Mouse (Mus musculus): ENCODE data around the gene Aco2. TPM values are rescaled to one million over a fixed set of nuclear protein-coding genes. Genes with fewer than 3 reads are reported as not detected.

The Aco2 gene
- total RNA-seq, 2 experiments from 2014 or later = 442 to 446 TPM

GRCm38 (mm10) chr15:81849104-81849503 is 23.0 kb upstream of the Aco2 start:
- Histone ChIP-seq H3K27ac (0 out of 2 replicates have a peak overlapping the region, but pooled peaks have one; percentile 7), H3K4me3 (no peak overlapping the region)
- no peak for DNase-seq (ENCODE audit: low spot score in 2 of 2)
- TF ChIP-seq CTCF (conservative IDR thresholded peaks at IDR 0.05) = no peak

- TF ChIP-seq CTCF (conservative IDR thresholded peaks at IDR 0.05) = no peak
- DNase-seq (ENCODE audit: low spot score in 2 of 2) = no peak
- Histone ChIP-seq H3K4me3 (no peak overlapping the region), H3K27ac (0 out of 2 replicates have a peak overlapping the region, but pooled peaks have one; percentile 23)
Measured at GRCm38 (mm10) chr15:81850718-81851117, 21.4 kb upstream of the Aco2 start.

DNA sequence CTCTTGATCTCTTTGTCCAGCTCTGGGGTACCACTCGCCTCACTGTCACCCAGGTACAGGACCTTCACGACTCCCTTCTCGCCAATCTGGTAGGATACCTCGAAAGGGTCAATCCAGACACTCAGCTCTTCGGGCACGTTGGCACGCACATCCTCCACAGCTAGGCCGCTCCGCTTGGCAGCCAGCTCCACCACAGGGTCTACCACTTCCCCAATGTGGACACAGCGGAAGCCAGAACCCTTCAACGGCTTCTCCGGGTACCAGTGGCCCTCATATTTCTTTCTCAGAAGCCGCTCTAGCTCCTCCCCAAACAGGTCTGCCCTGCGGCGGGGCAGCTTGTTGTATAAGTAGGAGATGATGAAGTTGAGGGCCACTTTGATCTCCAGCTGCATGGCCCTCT is 20.7 kb upstream of the Aco2 start:
- Histone ChIP-seq H3K27ac (no peak overlapping the region), H3K4me3 (no peak overlapping the region)
- no peak for DNase-seq (ENCODE audit: low spot score in 2 of 2)
- TF ChIP-seq CTCF (conservative IDR thresholded peaks at IDR 0.05) = no peak

DNA sequence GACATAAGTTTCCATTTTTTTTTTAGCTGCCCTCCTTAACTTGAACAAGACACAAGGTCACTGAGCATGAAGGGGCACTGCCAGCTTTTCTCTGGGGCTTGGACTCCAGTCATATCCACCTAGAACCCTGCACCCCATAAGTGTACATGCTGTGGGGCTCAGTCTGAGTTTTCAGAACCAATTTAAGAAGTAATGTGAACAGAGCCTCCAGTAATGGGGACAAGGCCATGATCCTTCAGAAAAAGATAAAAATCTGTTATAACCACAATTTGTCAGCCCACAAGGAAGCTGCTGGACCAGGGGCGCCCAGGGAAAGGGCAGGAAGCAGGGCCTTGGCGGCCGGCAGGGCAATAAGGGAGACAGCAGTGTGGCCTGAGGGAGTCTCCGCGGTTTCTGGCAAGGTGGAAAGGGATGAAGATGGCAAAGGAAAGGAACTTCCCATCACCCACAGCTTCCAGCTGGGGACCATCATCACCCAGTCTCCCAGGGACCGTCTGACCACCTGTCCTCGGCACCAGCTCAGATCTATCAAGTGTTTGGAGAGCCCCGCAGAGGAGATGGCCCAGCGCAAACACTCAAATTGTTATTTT is 19.6 kb upstream of the Aco2 start:
- no peak for TF ChIP-seq CTCF (conservative IDR thresholded peaks at IDR 0.05)
- Histone ChIP-seq H3K4me3 (no peak overlapping the region), H3K27ac (no peak overlapping the region; the same call in 1 of the 2 replicates)
- DNase-seq (ENCODE audit: low spot score in 2 of 2) = no peak

DNA sequence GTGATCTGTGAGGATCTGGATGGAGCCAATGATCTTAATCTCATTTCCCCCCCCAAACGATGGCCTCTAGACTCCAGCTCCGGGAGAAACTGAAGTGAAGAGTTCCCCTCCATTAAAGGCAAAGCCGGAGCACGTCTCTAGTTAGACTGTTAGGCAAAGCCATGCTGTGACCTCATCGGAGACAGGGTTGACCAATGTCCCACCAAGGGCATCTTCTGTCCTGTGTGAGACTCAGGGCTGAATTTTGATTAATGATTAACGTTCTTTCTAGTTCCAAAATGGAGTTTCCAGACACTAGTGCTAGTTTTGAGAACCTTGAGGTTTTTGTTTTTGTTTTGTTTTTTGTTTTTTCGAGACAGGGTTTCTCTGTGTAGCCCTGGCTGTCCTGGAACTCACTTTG is 19.0 kb upstream of the Aco2 start:
- no peak for TF ChIP-seq CTCF (conservative IDR thresholded peaks at IDR 0.05)
- no peak overlapping the region for H3K4me3 ChIP-seq
- no peak overlapping the region; the same call in 1 of the 2 replicates for H3K27ac ChIP-seq
- DNase-seq (ENCODE audit: low spot score in 2 of 2) = no peak

DNA sequence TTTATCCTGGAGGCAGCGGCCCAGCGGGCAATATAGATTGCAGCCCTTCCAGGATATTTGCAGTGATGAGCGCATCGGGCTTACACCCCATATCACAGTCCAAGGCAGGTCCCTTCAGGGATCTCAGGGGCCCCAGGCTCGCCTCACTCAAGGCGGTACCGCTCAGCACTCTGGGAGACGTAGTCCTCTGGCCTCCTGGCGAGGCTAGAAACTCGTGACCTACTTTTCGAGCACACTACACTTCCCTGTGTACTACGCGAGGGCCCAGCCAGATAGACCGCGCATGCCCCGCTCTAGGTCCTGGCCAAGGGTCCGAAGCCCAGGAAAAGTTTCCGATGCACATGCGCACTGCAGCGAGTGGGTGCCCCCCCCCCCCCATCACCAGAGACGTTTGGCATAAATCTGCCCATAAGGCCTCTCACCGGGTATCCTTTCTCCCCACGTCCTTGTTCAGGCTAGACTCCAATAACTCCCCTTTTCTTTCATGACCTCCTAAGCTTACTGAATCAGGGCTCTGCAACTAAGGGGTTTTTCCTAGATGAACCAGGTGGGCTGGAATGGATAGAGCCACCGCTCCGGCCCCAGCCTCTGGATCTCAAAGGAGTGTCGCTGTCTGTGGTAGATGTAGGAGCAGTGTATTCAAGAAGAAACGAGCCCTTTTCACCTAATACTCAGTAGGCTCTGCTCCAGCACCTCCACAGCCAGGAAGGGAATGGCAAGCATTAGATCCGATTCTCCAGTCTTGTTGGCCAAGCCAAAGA is 15.9 kb upstream of the Aco2 start:
- no peak for TF ChIP-seq CTCF (conservative IDR thresholded peaks at IDR 0.05)
- peak overlapping the region; percentile 69 for H3K4me3 ChIP-seq
- H3K27ac ChIP-seq = peak overlapping the region; percentile 96
- peak; percentile 82 to 86 for DNase-seq (ENCODE audit: low spot score in 2 of 2)

- DNase-seq (ENCODE audit: low spot score in 2 of 2) = no peak
- no peak for TF ChIP-seq CTCF (conservative IDR thresholded peaks at IDR 0.05)
- Histone ChIP-seq H3K27ac (peak overlapping the region; percentile 96), H3K4me3 (peak overlapping the region; percentile 69)
Measured at GRCm38 (mm10) chr15:81856938-81857723, 15.0 kb upstream of the Aco2 start.

GRCm38 (mm10) chr15:81857724-81858116 is 14.4 kb upstream of the Aco2 start:
- TF ChIP-seq CTCF (conservative IDR thresholded peaks at IDR 0.05) = no peak

GRCm38 (mm10) chr15:81858138-81858516 is 14.0 kb upstream of the Aco2 start:
- no peak for TF ChIP-seq CTCF (conservative IDR thresholded peaks at IDR 0.05)
- H3K27ac ChIP-seq = peak overlapping the region; percentile 96
- H3K4me3 ChIP-seq = peak overlapping the region; percentile 69
- DNase-seq (ENCODE audit: low spot score in 2 of 2) = peak; percentile 90 to 94

More at GRCm38 (mm10) chr15:81857724-81858116, 14.4 kb upstream of the Aco2 start:
- Histone ChIP-seq H3K4me3 (peak overlapping the region; percentile 69), H3K27ac (peak overlapping the region; percentile 96)
- DNase-seq (ENCODE audit: low spot score in 2 of 2) = no peak

DNA sequence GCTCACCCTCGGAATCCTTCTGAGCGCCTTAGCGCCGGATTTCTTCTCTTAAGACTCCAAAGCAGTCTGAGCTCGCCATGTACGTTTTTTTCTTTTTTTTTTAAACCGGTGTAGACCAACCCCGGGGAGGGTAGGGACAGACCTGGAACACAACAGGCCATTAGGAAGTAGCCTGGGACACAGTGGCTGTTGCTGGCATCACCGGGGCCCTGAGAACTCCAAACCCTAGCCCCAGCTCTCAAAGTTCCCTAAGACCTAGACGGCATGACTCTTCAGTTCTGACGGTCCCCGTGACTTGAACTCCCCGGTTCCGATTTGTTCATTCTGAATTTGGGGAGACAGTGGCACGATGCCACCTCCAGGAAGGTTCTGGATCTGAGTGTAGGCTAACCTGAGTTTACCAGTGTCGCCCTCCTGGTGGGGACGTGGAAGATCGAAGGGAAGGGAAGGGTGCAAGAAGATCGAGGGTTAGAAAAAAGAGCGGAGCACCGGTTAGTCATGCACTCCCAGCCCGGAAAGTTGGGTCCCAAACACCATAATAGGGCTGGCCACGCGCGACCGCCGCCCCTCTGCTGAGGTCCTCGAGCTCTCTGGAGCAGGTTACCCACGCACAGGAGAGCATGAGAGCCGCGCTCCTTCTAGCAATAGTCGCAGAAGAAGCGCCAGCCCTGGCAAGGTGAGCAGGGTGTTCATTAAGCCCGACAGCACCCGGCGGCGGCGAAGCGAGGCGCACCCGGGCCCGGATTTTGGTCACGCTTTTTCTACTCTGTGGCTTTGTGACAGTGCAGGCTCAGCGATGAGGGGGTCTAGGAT is 13.4 kb upstream of the Aco2 start, which contains the start of gene Tob2:
Tob2 (minus strand) TSS at position 280 of the 813 bp plus-strand sequence.
- peak; percentile 45; the same call in 1 of the 2 replicates for TF ChIP-seq CTCF (conservative IDR thresholded peaks at IDR 0.05)
- Histone ChIP-seq H3K4me3 (peak within 1 kb of the TSS; percentile 69), H3K27ac (peak within 1 kb of the TSS; percentile 96)
- DNase-seq (ENCODE audit: low spot score in 2 of 2) = peak; percentile 62 to 63

DNA sequence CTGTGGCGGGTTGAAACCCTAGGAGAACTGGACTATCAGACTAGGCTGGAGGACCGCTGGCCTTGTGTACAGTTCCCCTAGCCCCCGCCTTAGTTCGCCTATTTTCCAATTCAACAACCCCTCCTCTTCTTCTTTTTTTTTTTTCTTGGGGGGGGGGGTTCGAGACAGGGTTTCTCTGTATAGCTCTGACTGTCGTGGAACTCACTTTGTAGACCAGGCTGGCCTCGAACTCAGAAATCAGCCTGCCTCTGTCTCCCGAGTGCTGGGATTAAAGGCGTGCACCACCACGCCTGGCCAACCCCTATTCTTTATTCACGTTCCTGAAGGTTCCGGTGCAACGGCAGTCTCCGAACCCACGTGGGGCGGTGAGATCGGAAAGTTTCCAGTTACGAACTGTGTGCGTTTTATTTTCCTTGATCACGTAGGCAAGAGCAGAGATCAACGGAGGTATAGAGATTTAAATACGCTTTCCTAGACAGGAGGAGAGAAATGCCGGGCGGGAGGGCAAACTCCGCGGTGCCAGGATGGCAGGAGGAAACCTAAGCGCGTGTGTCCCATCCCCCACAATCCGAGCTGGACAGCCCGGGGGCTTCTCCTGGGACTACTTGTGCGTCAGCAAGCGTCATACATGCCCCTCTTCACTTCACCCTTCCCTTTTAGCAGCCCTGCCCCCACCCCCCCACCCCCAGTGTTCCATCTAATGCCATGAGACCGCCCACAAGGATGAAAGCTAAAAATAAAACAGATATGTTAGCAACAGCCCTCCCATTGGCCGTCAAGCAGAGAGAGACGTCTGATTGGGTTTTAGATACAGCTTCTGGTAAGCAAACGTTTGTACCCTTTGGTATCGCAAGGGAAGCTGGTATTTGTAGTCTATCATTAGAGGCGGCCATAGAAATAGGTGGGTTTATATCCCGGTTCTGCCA is 12.5 kb upstream of the Aco2 start:
- no peak for TF ChIP-seq CTCF (conservative IDR thresholded peaks at IDR 0.05)
- peak overlapping the region; percentile 69 for H3K4me3 ChIP-seq
- peak; percentile 78 to 96 for DNase-seq (ENCODE audit: low spot score in 2 of 2)
- peak overlapping the region; percentile 96 for H3K27ac ChIP-seq
